Mouse (Mus musculus) ES-E14 (cell line): Measurements from ENCODE around the gene Dap.

ENCODE experiments used
- CHD2 ChIP-seq: IDR thresholded peaks from 2 replicates; pipeline ENCODE4 v1.6.1; 2014; ENCODE audit warnings: mild to moderate bottlenecking, low read depth, low read length, inconsistent platforms
- HCFC1 ChIP-seq: IDR thresholded peaks from 2 replicates; pipeline ENCODE4 v1.6.1; 2012; ENCODE audit warnings: low read length, inconsistent platforms, borderline replicate concordance; ENCODE audit not compliant: insufficient read depth
- ZC3H11A ChIP-seq: IDR thresholded peaks from 2 replicates; pipeline ENCODE4 v1.6.1; 2012; ENCODE audit warnings: low read depth, mild to moderate bottlenecking, inconsistent platforms, low read length, borderline replicate concordance
- ZNF384 ChIP-seq: IDR thresholded peaks from 2 replicates; pipeline ENCODE4 v1.6.1; 2012; ENCODE audit warnings: low read depth, low read length, inconsistent platforms

- no peak for TF ChIP-seq HCFC1
- no peak for TF ChIP-seq CHD2
- no peak for TF ChIP-seq ZC3H11A
- no peak for TF ChIP-seq ZNF384
Observed at GRCm38 (mm10) chr15:31272695-31273094, 48.6 kb downstream of the Dap start.
